Mouse (Mus musculus): Measurements from ENCODE around the gene Olfm2.

DNA sequence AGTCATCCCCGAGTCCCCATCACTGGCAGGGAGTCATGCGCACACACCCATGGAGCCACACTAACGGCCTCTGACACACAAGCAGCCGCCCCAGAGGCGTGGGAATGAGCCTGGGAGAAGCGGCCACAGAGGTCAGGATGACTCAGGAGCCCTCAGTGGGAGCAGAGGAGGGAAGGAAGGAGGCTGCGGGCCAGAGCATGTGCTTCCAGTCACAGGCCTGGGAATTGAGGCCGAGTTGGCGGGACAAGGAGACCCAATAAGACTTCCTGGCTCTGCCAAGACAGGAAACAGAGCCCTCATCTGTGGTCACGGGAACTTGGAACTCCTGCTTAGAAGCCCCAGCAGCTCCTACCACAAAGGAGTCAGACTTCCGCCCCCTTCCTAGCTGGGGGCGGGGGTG is 14.7 kb upstream of the Olfm2 start:
- TF ChIP-seq CTCF (conservative IDR thresholded peaks at IDR 0.05; ENCODE audit: insufficient read depth, insufficient read length, low read depth, low read length) (no peak), POLR2A (IDR thresholded peaks at IDR 0.05; ENCODE audit: low read depth, low read length) (no peak)
